Comparison of ENCODE assay signal across 1 mouse cellular context in genomic region chr13:67413634-67414033, GRCm38 (mm10).
TF ChIP-seq lines count a peak whose summit lies in the region.

No protein-coding gene starts in this region.

TF ChIP-seq in CH12.LX, 34 proteins besides CTCF, POLR2A, EP300 and RAD21:
- peak; percentile 37 for TF ChIP-seq SMC3 (IDR thresholded peaks at IDR 0.05; ENCODE audit: low read depth, low read length)
